ENCODE assay signal across 8 mouse cellular contexts in genomic region chr4:123633370-123633769, GRCm38 (mm10). TPM values are rescaled to one million over a fixed set of nuclear protein-coding genes. Genes with fewer than 3 reads are reported as not detected.
A peak's percentile ranks its signal among the peaks of the same experiment; 100 is the strongest.
DNase-seq lines count a peak whose midpoint lies in the region; ATAC-seq and TF ChIP-seq lines count a peak whose summit lies in the region.

No protein-coding gene starts in this region.

- no peaks in the 10 kb centered on the region for H3K36me3 ChIP-seq in C2C12 (ENCODE audit: control insufficient read depth, insufficient read depth)
- no peaks in the 10 kb centered on the region for H3K36me3 ChIP-seq in heart, embryonic 14.5 days (ENCODE audit: control insufficient read depth, insufficient read depth, low read length)
- H3K36me3 ChIP-seq in stomach, embryonic 16.5 days (ENCODE audit: control insufficient read depth, insufficient read depth, low read length): no peaks in the 10 kb centered on the region

- H3K27me3 ChIP-seq in C2C12 (ENCODE audit: control insufficient read depth, insufficient read depth, insufficient read length): no peaks in the 10 kb centered on the region
- no peaks in the 10 kb centered on the region for H3K27me3 ChIP-seq in heart, embryonic 14.5 days (ENCODE audit: control insufficient read depth, insufficient read depth, low read length)
- no peaks in the 10 kb centered on the region for H3K27me3 ChIP-seq in stomach, embryonic 16.5 days (ENCODE audit: control insufficient read depth, insufficient read depth, low read length)

- H3ac ChIP-seq in C2C12 (ENCODE audit: control insufficient read depth, insufficient read length, low read depth): no peak overlapping the region

- H3K4me1 ChIP-seq in heart, embryonic 14.5 days (ENCODE audit: control insufficient read depth in 2 of 2, insufficient read depth in 2 of 2, low read length in 2 of 2): peaks cover 8 to 16% of the 10 kb centered on the region in 2 experiments
- no peaks in the 10 kb centered on the region; the same call in 1 of the 2 replicates for H3K4me1 ChIP-seq in stomach, embryonic 16.5 days (ENCODE audit: control insufficient read depth, insufficient read depth, low read length)

- TF ChIP-seq CTCF in C2C12 (IDR thresholded peaks at IDR 0.05; ENCODE audit: control insufficient read depth, insufficient read depth, insufficient read length): peak; percentile 36

- no peak overlapping the region for H3K4me3 ChIP-seq in C2C12 (ENCODE audit: insufficient read depth, poor library complexity, severe bottlenecking)
- H3K4me3 ChIP-seq in heart, embryonic 14.5 days (ENCODE audit: control insufficient read depth in 1 of 2, insufficient read depth in 1 of 2, low read depth in 1 of 2, low read length in 2 of 2): no peak overlapping the region
- H3K4me3 ChIP-seq in stomach, embryonic 16.5 days (replicated peaks; ENCODE audit: low read length): no peak overlapping the region

- peak overlapping the region; percentile 63 to 85 for H3K27ac ChIP-seq in heart, embryonic 14.5 days (replicated peaks in 1 of 2; ENCODE audit: control insufficient read depth in 1 of 2, insufficient read depth in 1 of 2, low read depth in 2 of 2, low read length in 2 of 2)
- peak overlapping the region; percentile 28 for H3K27ac ChIP-seq in stomach, embryonic 16.5 days (ENCODE audit: low read length)

- H3K9ac ChIP-seq in heart, embryonic 14.5 days (ENCODE audit: low read length): peak overlapping the region; percentile 31; the same call in 1 of the 2 replicates
- no peak overlapping the region for H3K9ac ChIP-seq in stomach, embryonic 16.5 days (ENCODE audit: low read length)

- no peak overlapping the region for H3K4me2 ChIP-seq in heart, embryonic 14.5 days (ENCODE audit: low read length)
- no peak overlapping the region for H3K4me2 ChIP-seq in stomach, embryonic 16.5 days (ENCODE audit: low read depth, low read length)

- ATAC-seq in heart, embryonic 14.5 days (ENCODE audit: insufficient number of reproducible peaks, insufficient read depth, low FRiP score, low read depth): peak; percentile 68
- ATAC-seq in megakaryocyte-erythroid progenitor cell, adult 5-6 weeks (replicated peaks; ENCODE audit: low FRiP score, low TSS enrichment, poor library complexity, severe bottlenecking): peak; percentile 87
- ATAC-seq in stomach, embryonic 16.5 days (ENCODE audit: insufficient read depth, low FRiP score): peak; percentile 76

- WGBS in heart, embryonic 14.5 days: 14% methylated on average over 3 of the region's 3 CpGs
- WGBS in stomach, embryonic 16.5 days: 24% methylated on average over 3 of the region's 3 CpGs

- peak; percentile 10 for DNase-seq in T-cell, adult 2 months (ENCODE audit: low spot score)
- DNase-seq in embryo, embryonic 11 days: peak; percentile 76
- DNase-seq in kidney, postnatal 14 days: peak; percentile 92
- DNase-seq in layer of hippocampus, postnatal 14 days (ENCODE audit: low spot score in 2 of 2): no peak

- peaks cover 20% of the 10 kb centered on the region for H3K79me2 ChIP-seq in C2C12 (ENCODE audit: control insufficient read depth, insufficient read depth)

- no peaks in the 10 kb centered on the region for H3K9me3 ChIP-seq in heart, embryonic 14.5 days (ENCODE audit: control insufficient read depth, low read length)
- H3K9me3 ChIP-seq in stomach, embryonic 16.5 days (replicated peaks; ENCODE audit: control insufficient read depth, low read length): no peaks in the 10 kb centered on the region

- peaks cover 8% of the 10 kb centered on the region for H3K79me3 ChIP-seq in C2C12 (ENCODE audit: low read depth)

TF ChIP-seq in C2C12, 6 proteins besides CTCF, POLR2A, EP300 and RAD21:
- TF ChIP-seq FOSL1 (IDR thresholded peaks at IDR 0.05; ENCODE audit: insufficient read depth, low read length, poor library complexity, severe bottlenecking) (no peak), MAX (IDR thresholded peaks at IDR 0.05) (no peak), USF1 (IDR thresholded peaks at IDR 0.05; ENCODE audit: low read depth) (no peak), MYOD1 (IDR thresholded peaks at IDR 0.05; ENCODE audit: control insufficient read depth, insufficient read length, low read depth) (no peak), MYOG (IDR thresholded peaks at IDR 0.05; ENCODE audit: control insufficient read depth, extremely low read depth, insufficient read length) (no peak), CEBPB (IDR thresholded peaks at IDR 0.05; ENCODE audit: low read depth) (no peak)

RNA-seq across cellular contexts. Expression of gene Macf1, which starts 50.8 kb away (rescaled TPM):
- polyA plus RNA-seq in C2C12 (2012; fragmentation: generic; extraction: Trizol): 60.4 TPM
- polyA plus RNA-seq in heart, embryonic 14.5 days (2014; fragmentation: Nextera tagmentation; extraction: Ambion mirVana): 98.0 and 107 TPM in 2 replicates
- 101 and 139 TPM in 2 replicates for total RNA-seq in megakaryocyte-erythroid progenitor cell, adult 5-6 weeks (2014; fragmentation: Nextera tagmentation)
- total RNA-seq in megakaryocyte-erythroid progenitor cell, adult 5-6 weeks (2017): 111 and 173 TPM in 2 replicates
- 34.1 and 35.3 TPM in 2 replicates for polyA plus RNA-seq in stomach, embryonic 16.5 days (2015; fragmentation: Nextera tagmentation; extraction: Ambion mirVana)
- total RNA-seq in layer of hippocampus, postnatal 14 days (2021): 100 to 1,000 TPM; 226 to 248 TPM

Comparison
In these comparisons a context has a peak if more than half of its experiments do, and no peak if none do; other contexts are left out.
1. DNase-seq: peak in T-cell, adult 2 months (single experiment), embryo, embryonic 11 days (single experiment) and kidney, postnatal 14 days (single experiment); none in layer of hippocampus, postnatal 14 days (0 of 2).
2. Peak in every context shown above with its lines, with median percentiles within 50 percentile points of each other: ATAC-seq.